Mouse (Mus musculus) embryonic facial prominence, embryonic 14.5 days (tissue): ENCODE measurements at regions not wholly inside any gene's neighbourhood (a gene's known extent, or its start where the extent isn't known, plus 50 kb on each side); places are given as distances from the start of the nearest gene placed in this dataset.

Experiments used
- ATAC-seq: fragments of 200-750 bp; cut with Nextera tagmentation; 2 replicates; pipeline ENCODE4 v1.8.0; 2017; ENCODE audit warnings: low read depth, moderate number of reproducible peaks, moderate TSS enrichment
- DNase-seq: peaks from one replicate; pipeline ENCODE4 v3.0.0-alpha.2; 2015; ENCODE audit warnings: low spot score
- H3K27ac ChIP-seq: fragments of 300-500 bp; sonication (generic); replicated peaks from 2 replicates; pipeline ENCODE4 v1.5.1; 2014; ENCODE audit warnings: low read depth, mild to moderate bottlenecking, low read length, moderate library complexity
- H3K27me3 ChIP-seq: fragments of 300-500 bp; sonication (generic); replicated peaks from 2 replicates; pipeline ENCODE4 v1.6.1; 2014; ENCODE audit warnings: low read length; ENCODE audit not compliant: control insufficient read depth, insufficient read depth
- H3K36me3 ChIP-seq: fragments of 300-500 bp; sonication (generic); 2 replicates; pipeline ENCODE4 v1.6.1; 2014; ENCODE audit warnings: low read length, mixed read lengths; ENCODE audit not compliant: control insufficient read depth, insufficient read depth
- H3K4me1 ChIP-seq: fragments of 300-500 bp; sonication (generic); 2 replicates; pipeline ENCODE4 v1.6.1; 2014; ENCODE audit warnings: antibody characterized with exemption, low read length; ENCODE audit not compliant: control insufficient read depth, insufficient read depth
- H3K4me2 ChIP-seq: fragments of 300-500 bp; sonication (generic); 2 replicates; pipeline ENCODE4 v1.6.1; 2014; ENCODE audit warnings: low read depth, mild to moderate bottlenecking, low read length, moderate library complexity, mixed read lengths
- H3K4me3 ChIP-seq: fragments of 300-500 bp; sonication (generic); 2 replicates; pipeline ENCODE4 v1.5.1; 2014; ENCODE audit warnings: low read depth, mild to moderate bottlenecking, low read length
- H3K9ac ChIP-seq: fragments of 300-500 bp; sonication (generic); 2 replicates; pipeline ENCODE4 v1.6.1; 2014; ENCODE audit warnings: low read depth, mild to moderate bottlenecking, low read length, moderate library complexity, mixed read lengths
- H3K9me3 ChIP-seq: fragments of 300-500 bp; sonication (generic); 2 replicates; pipeline ENCODE4 v1.6.1; 2016; ENCODE audit warnings: low read length; ENCODE audit not compliant: control insufficient read depth
- WGBS: fragments of 180-500 bp; shearing (Covaris S2); extraction: QIAGEN DNeasy Blood & Tissue Kit; methylation state at CpG from one replicate; pipeline ENCODE4 v1.1.7; 2014; 5-methylcytosine and 5-hydroxymethylcytosine counted together

DNA sequence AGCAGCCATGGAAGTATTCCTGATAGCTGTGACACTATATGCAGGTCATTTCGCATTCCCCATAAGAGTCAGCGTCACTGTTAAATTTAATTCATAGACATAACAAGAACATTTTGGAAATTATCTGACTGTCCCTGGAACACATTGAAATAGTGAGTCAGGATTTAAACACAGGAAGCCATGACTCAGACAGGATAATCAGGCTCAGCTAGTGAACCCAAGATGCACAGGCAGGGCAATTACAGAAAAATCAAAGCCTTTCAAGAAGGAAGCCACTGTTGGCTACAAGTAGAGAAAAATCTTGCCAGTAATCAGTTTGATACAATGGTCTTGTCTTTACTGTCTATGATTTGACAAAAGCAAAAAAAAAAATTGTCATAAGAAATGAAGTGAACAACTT, 323.2 kb downstream of the Isl1 start:
- WGBS: 80% methylated on average over 2 of the region's 2 CpGs
- H3K27me3 ChIP-seq: no peaks in the 10 kb centered on the region
- H3K4me3 ChIP-seq: no peak overlapping the region
- no peak overlapping the region for H3K4me2 ChIP-seq
- no peak overlapping the region for H3K27ac ChIP-seq
- ATAC-seq (no peak), DNase-seq (no peak)
- no peaks in the 10 kb centered on the region for H3K4me1 ChIP-seq
- no peaks in the 10 kb centered on the region for H3K9me3 ChIP-seq
- no peaks in the 10 kb centered on the region for H3K36me3 ChIP-seq
- no peak overlapping the region for H3K9ac ChIP-seq

DNA sequence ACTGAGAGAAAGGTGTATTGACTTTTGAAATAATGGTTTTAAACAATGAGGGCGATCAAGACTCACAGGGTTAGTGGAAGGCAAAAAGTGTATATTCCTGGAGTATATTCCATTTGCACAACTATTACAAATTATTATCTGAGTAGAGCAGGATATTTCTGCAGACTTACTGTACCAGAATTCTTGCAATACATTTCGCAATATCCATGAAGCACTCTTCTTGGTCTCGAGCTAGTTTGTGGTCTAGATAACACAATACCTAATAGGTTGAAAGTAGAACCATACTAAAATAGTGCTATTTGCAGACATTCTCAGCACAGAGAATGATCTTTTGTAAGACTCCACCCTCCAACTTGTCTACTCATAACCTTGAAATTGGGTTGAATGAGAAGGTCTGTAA, 323.8 kb downstream of the Isl1 start:
- no peak overlapping the region for H3K4me3 ChIP-seq
- no peaks in the 10 kb centered on the region for H3K9me3 ChIP-seq
- H3K36me3 ChIP-seq: no peaks in the 10 kb centered on the region
- no peak for DNase-seq
- no peaks in the 10 kb centered on the region for H3K27me3 ChIP-seq
- ATAC-seq: no peak
- H3K27ac ChIP-seq: no peak overlapping the region
- 97% methylated on average over 3 of the region's 3 CpGs for WGBS
- H3K9ac ChIP-seq: no peak overlapping the region
- H3K4me2 ChIP-seq: no peak overlapping the region
- no peaks in the 10 kb centered on the region for H3K4me1 ChIP-seq

DNA sequence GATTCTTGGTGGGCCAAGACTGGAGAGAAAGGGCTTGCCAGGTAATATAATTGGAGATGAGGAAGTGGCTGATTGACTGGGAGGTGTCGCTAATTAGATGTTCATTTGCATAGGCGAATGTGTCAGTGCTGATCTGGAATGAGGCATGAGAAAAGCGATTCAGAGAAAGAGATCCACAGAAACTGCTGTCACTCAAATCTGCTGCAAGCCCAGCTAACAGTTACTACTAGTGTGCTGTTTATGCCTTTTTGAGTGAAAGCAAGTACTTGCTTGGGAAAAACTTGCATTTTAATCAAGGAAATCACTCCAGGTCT, 331.6 kb downstream of the Isl1 start:
- no peaks in the 10 kb centered on the region for H3K27me3 ChIP-seq
- DNase-seq (no peak), ATAC-seq (no peak)
- H3K9me3 ChIP-seq: no peaks in the 10 kb centered on the region
- 44% methylated on average over 3 of the region's 3 CpGs for WGBS
- H3K4me1 ChIP-seq: no peaks in the 10 kb centered on the region
- no peak overlapping the region for H3K4me3 ChIP-seq
- no peak overlapping the region for H3K9ac ChIP-seq
- H3K4me2 ChIP-seq: no peak overlapping the region
- no peaks in the 10 kb centered on the region for H3K36me3 ChIP-seq
- no peak overlapping the region for H3K27ac ChIP-seq

DNA sequence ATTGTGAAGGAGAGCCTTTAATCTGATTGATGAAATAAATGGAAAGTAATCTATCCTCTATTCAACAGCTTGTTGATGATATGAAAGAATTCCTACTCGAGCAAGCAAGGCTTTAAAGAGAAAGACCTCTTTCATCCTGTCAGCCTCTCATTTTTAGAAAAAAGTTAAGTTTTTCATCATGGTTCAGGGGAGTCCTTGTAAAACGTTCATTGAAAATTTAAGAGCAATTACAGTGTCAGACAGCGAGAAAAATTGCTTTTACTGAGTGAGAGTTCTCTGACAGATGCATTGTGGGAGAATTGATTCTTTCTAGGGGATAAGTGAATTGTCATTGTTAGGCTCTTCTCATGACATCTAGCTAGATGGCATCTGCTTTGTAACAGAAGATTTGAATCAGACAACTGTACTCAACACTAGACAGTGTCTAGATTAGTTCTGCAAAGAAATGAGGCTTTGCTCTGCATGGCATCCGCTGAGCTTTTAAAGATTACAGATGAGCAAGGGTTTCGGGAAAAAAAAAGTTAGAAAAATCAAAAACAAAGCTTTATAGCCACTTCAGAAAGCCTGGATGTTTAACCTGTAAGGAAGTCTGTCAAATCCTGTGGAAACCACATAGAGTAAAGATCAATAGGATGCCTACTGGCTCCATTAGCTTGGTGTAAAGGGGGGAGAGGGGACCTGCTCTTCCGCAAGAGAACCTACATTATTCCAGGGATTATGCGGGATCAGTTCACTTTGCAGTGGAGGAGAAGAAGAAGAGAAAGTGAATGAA, 332.2 kb downstream of the Isl1 start:
- no peaks in the 10 kb centered on the region for H3K36me3 ChIP-seq
- no peaks in the 10 kb centered on the region for H3K9me3 ChIP-seq
- DNase-seq (no peak), ATAC-seq (no peak)
- H3K27ac ChIP-seq: no peak overlapping the region
- no peaks in the 10 kb centered on the region for H3K4me1 ChIP-seq
- H3K9ac ChIP-seq: no peak overlapping the region
- no peak overlapping the region for H3K4me3 ChIP-seq
- no peak overlapping the region for H3K4me2 ChIP-seq
- WGBS: 44% methylated on average over 7 of the region's 7 CpGs
- no peaks in the 10 kb centered on the region for H3K27me3 ChIP-seq
